Mouse (Mus musculus): Measurements from ENCODE around the gene Ubl4a. TPM values are rescaled to one million over a fixed set of nuclear protein-coding genes. Genes with fewer than 3 reads are reported as not detected.

Gene Ubl4a
- polyA plus RNA-seq (2012; rRNA removed): 82.0 and 85.3 TPM in 2 replicates

GRCm38 (mm10) chrX:74372888-74373549, at the start of gene Ubl4a, which contains the start of gene Slc10a3:
Gene Ubl4a (minus strand): TSS chrX:74373218.
Gene Slc10a3 (minus strand): TSS chrX:74373349.
- Histone ChIP-seq H3K4me3 (replicated peaks; ENCODE audit: insufficient read depth, low read depth, low read length) (peak within 1 kb of the TSS; percentile 83), H3K27ac (ENCODE audit: insufficient read depth, low read length) (no peak within 1 kb of the TSS), H3K4me1 (ENCODE audit: control insufficient read depth, insufficient read depth, low read length) (no peaks in the 10 kb centered on the region), H3K27me3 (ENCODE audit: control insufficient read depth, insufficient read depth, low read length) (no peaks in the 10 kb centered on the region)
- 11% methylated on average over 32 of the region's 32 CpGs for whole genome bisulfite sequencing
- TF ChIP-seq POLR2A (IDR thresholded peaks at IDR 0.05; ENCODE audit: borderline replicate concordance, insufficient read depth, low read length) (peak; percentile 31; the same call in 1 of the 2 replicates), CTCF (IDR thresholded peaks at IDR 0.05; ENCODE audit: borderline replicate concordance, insufficient read depth, low read depth, low read length) (no peak)
- DNase-seq: peak; percentile 79 to 85

DNA sequence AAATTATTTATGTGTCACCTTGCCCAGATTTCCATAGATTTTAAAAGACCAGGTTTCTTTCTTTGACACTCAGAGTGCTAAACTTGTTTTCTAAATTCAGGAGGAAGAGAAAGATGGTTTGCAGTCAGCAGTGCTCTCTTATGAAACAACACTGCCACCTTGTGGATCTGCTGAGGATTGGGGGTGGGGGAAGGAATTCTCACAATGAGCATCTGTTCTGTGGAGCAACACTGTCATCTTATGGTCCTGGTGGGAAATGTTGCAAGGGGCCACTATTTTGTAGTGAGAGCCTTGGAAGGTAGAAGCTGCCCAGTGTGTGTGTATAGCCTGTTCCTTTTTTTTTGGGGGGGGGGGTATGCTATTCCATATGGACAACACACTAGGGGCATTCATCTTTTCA, 40.4 kb upstream of the Ubl4a start:
- TF ChIP-seq POLR2A (IDR thresholded peaks at IDR 0.05; ENCODE audit: borderline replicate concordance, insufficient read depth, low read length) (no peak), CTCF (IDR thresholded peaks at IDR 0.05; ENCODE audit: borderline replicate concordance, insufficient read depth, low read depth, low read length) (peak; percentile 91)
- no peak overlapping the region for H3K27ac ChIP-seq (ENCODE audit: insufficient read depth, low read length)
- no peaks in the 10 kb centered on the region for H3K4me1 ChIP-seq (ENCODE audit: control insufficient read depth, insufficient read depth, low read length)

GRCm38 (mm10) chrX:74408340-74408739, 35.3 kb upstream of the Ubl4a start:
- Histone ChIP-seq H3K27me3 (ENCODE audit: control insufficient read depth, insufficient read depth, low read length) (no peaks in the 10 kb centered on the region), H3K27ac (ENCODE audit: insufficient read depth, low read length) (no peak overlapping the region), H3K4me3 (replicated peaks; ENCODE audit: insufficient read depth, low read depth, low read length) (no peak overlapping the region), H3K4me1 (ENCODE audit: control insufficient read depth, insufficient read depth, low read length) (no peaks in the 10 kb centered on the region)
- TF ChIP-seq POLR2A (IDR thresholded peaks at IDR 0.05; ENCODE audit: borderline replicate concordance, insufficient read depth, low read length) (no peak), CTCF (IDR thresholded peaks at IDR 0.05; ENCODE audit: borderline replicate concordance, insufficient read depth, low read depth, low read length) (no peak)
- WGBS: 32% methylated on average over 2 of the region's 2 CpGs
- DNase-seq: no peak

More for the DNA sequence above, 40.4 kb upstream of the Ubl4a start:
- H3K4me3 ChIP-seq (replicated peaks; ENCODE audit: insufficient read depth, low read depth, low read length): no peak overlapping the region
- peak; percentile 75 for DNase-seq
- H3K27me3 ChIP-seq (ENCODE audit: control insufficient read depth, insufficient read depth, low read length): no peaks in the 10 kb centered on the region

GRCm38 (mm10) chrX:74400136-74400535, 27.1 kb upstream of the Ubl4a start:
- WGBS: 88% methylated on average over 3 of the region's 3 CpGs
- no peak for DNase-seq
- Histone ChIP-seq H3K27me3 (ENCODE audit: control insufficient read depth, insufficient read depth, low read length) (no peaks in the 10 kb centered on the region), H3K4me1 (ENCODE audit: control insufficient read depth, insufficient read depth, low read length) (no peaks in the 10 kb centered on the region), H3K27ac (ENCODE audit: insufficient read depth, low read length) (no peak overlapping the region), H3K4me3 (replicated peaks; ENCODE audit: insufficient read depth, low read depth, low read length) (no peak overlapping the region)
- TF ChIP-seq CTCF (IDR thresholded peaks at IDR 0.05; ENCODE audit: borderline replicate concordance, insufficient read depth, low read depth, low read length): no peak
- no peak for TF ChIP-seq POLR2A (IDR thresholded peaks at IDR 0.05; ENCODE audit: borderline replicate concordance, insufficient read depth, low read length)

GRCm38 (mm10) chrX:74392535-74393443, 19.8 kb upstream of the Ubl4a start, which contains the start of the genes Fam3a and Ikbkg:
Gene Fam3a (minus strand): TSS chrX:74393272.
Gene Ikbkg (plus strand): TSS chrX:74393290.
- 0 out of 2 replicates have a peak, but pooled peaks cover 3% of the 10 kb centered on the region for H3K4me1 ChIP-seq (ENCODE audit: control insufficient read depth, insufficient read depth, low read length)
- no peaks in the 10 kb centered on the region for H3K27me3 ChIP-seq (ENCODE audit: control insufficient read depth, insufficient read depth, low read length)
- TF ChIP-seq CTCF (IDR thresholded peaks at IDR 0.05; ENCODE audit: borderline replicate concordance, insufficient read depth, low read depth, low read length): peak; percentile 47; the same call in 1 of the 2 replicates
- peak; percentile 64 for TF ChIP-seq POLR2A (IDR thresholded peaks at IDR 0.05; ENCODE audit: borderline replicate concordance, insufficient read depth, low read length)
- peak within 1 kb of the TSS; percentile 88 for H3K27ac ChIP-seq (ENCODE audit: insufficient read depth, low read length)
- WGBS: 7% methylated on average over 30 of the region's 30 CpGs
- peak; percentile 81 to 88 for DNase-seq
- H3K4me3 ChIP-seq (replicated peaks; ENCODE audit: insufficient read depth, low read depth, low read length): peak within 1 kb of the TSS; percentile 90

GRCm38 (mm10) chrX:74388153-74388552, 15.1 kb upstream of the Ubl4a start:
- DNase-seq: no peak
- no peak overlapping the region for H3K4me3 ChIP-seq (replicated peaks; ENCODE audit: insufficient read depth, low read depth, low read length)
- TF ChIP-seq CTCF (IDR thresholded peaks at IDR 0.05; ENCODE audit: borderline replicate concordance, insufficient read depth, low read depth, low read length) (no peak), POLR2A (IDR thresholded peaks at IDR 0.05; ENCODE audit: borderline replicate concordance, insufficient read depth, low read length) (no peak)
- H3K27ac ChIP-seq (ENCODE audit: insufficient read depth, low read length): no peak overlapping the region
- H3K27me3 ChIP-seq (ENCODE audit: control insufficient read depth, insufficient read depth, low read length): no peaks in the 10 kb centered on the region
- H3K4me1 ChIP-seq (ENCODE audit: control insufficient read depth, insufficient read depth, low read length): 0 out of 2 replicates have a peak, but pooled peaks cover 3% of the 10 kb centered on the region

DNA sequence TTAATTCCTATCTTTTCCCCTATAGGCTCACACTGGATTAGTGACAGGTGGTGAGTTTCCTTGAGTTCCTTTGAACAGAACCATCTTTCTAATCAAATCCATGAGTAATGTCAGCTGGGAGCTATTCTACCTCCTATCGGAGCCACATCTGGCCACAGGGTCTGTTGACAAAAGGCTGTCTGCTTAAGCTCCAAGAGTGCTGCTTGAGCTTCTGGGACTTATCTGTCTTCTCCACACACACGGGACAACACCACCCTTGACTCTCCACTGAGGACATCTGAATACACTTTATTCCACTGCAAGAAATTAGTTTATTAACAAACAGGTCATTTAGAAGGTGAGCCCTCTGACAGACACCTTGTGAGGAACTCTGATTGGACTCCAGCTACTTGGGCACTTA, 11.4 kb upstream of the Ubl4a start:
- TF ChIP-seq POLR2A (IDR thresholded peaks at IDR 0.05; ENCODE audit: borderline replicate concordance, insufficient read depth, low read length): no peak
- no peak for TF ChIP-seq CTCF (IDR thresholded peaks at IDR 0.05; ENCODE audit: borderline replicate concordance, insufficient read depth, low read depth, low read length)
- no peak for DNase-seq
- WGBS: 87% methylated on average over 2 of the region's 2 CpGs
- no peak overlapping the region for H3K27ac ChIP-seq (ENCODE audit: insufficient read depth, low read length)
- H3K4me1 ChIP-seq (ENCODE audit: control insufficient read depth, insufficient read depth, low read length): no peaks in the 10 kb centered on the region
- H3K27me3 ChIP-seq (ENCODE audit: control insufficient read depth, insufficient read depth, low read length): no peaks in the 10 kb centered on the region
- H3K4me3 ChIP-seq (replicated peaks; ENCODE audit: insufficient read depth, low read depth, low read length): no peak overlapping the region
